Mouse (Mus musculus) neural tube, embryonic 14.5 days (tissue): ENCODE measurements around the gene 1700014D04Rik. TPM values are rescaled to one million over a fixed set of nuclear protein-coding genes. Genes with fewer than 3 reads are reported as not detected.

Experiments
- ATAC-seq: fragments of 200-750 bp; cut with Nextera tagmentation; 2 replicates; pipeline ENCODE4 v1.8.0; 2017; ENCODE audit warnings: low read depth, mild to moderate bottlenecking, moderate TSS enrichment, moderate library complexity
- H3K27ac ChIP-seq: fragments of 300-500 bp; sonication (generic); 2 replicates; pipeline ENCODE4 v1.5.1; 2014; ENCODE audit warnings: low read depth, mild to moderate bottlenecking, control low read depth, low read length, moderate library complexity, mixed read lengths
- H3K27me3 ChIP-seq: fragments of 300-500 bp; sonication (generic); 2 replicates; pipeline ENCODE4 v1.6.1; 2014; ENCODE audit warnings: low read length; ENCODE audit not compliant: control insufficient read depth, insufficient read depth
- H3K36me3 ChIP-seq: fragments of 300-500 bp; sonication (generic); 2 replicates; pipeline ENCODE4 v1.6.1; 2014; ENCODE audit warnings: low read length, mixed read lengths; ENCODE audit not compliant: control insufficient read depth, insufficient read depth
- H3K4me1 ChIP-seq: fragments of 300-500 bp; sonication (generic); 2 replicates; pipeline ENCODE4 v1.6.1; 2014; ENCODE audit warnings: low read length; ENCODE audit not compliant: control insufficient read depth, insufficient read depth
- H3K4me2 ChIP-seq: fragments of 300-500 bp; sonication (generic); 2 replicates; pipeline ENCODE4 v1.6.1; 2014; ENCODE audit warnings: mild to moderate bottlenecking, low read depth, low read length, control low read depth
- H3K4me3 ChIP-seq: fragments of 300-500 bp; sonication (generic); 2 replicates; pipeline ENCODE4 v1.5.1; 2014; ENCODE audit warnings: low read depth, low read length, control low read depth, mixed read lengths
- H3K9ac ChIP-seq: fragments of 300-500 bp; sonication (generic); replicated peaks from 2 replicates; pipeline ENCODE4 v1.6.1; 2014; ENCODE audit warnings: low read depth, mild to moderate bottlenecking, control low read depth, low read length, mixed read lengths
- H3K9me3 ChIP-seq: fragments of 300-500 bp; sonication (generic); 2 replicates; pipeline ENCODE4 v1.6.1; 2016; ENCODE audit warnings: low read length; ENCODE audit not compliant: control insufficient read depth
- WGBS: fragments of 180-500 bp; shearing (Covaris S2); extraction: QIAGEN DNeasy Blood & Tissue Kit; methylation state at CpG from one replicate; pipeline ENCODE4 v1.1.7; 2014; 5-methylcytosine and 5-hydroxymethylcytosine counted together
- polyA plus RNA-seq: library from polyadenylated mRNA; unstranded; fragments of >200 nt; fragmentation: Nextera tagmentation; extraction: Ambion mirVana; gene quantifications from 2 replicates; pipeline ENCODE4 v1.2.1, GENCODE M21; 2014

The 1700014D04Rik gene
- polyA plus RNA-seq, 1 experiment from 2014 or later = 0.52 TPM

- under 1% methylated on average over 28 of the region's 28 CpGs for WGBS
- no peaks in the 10 kb centered on the region for H3K9me3 ChIP-seq
- H3K4me1 ChIP-seq = peaks cover 27% of the 10 kb centered on the region
- H3K4me3 ChIP-seq = peak overlapping the region; percentile 84
- peak overlapping the region; percentile 95 for H3K27ac ChIP-seq
- H3K4me2 ChIP-seq = peak overlapping the region; percentile 64
- H3K27me3 ChIP-seq = no peaks in the 10 kb centered on the region
- H3K9ac ChIP-seq = peak overlapping the region; percentile 55
- H3K36me3 ChIP-seq = peaks cover 6% of the 10 kb centered on the region; the same call in 1 of the 2 replicates
- ATAC-seq = peak; percentile 89
These were observed 23.6 kb upstream of the 1700014D04Rik start for GRCm38 (mm10) chr13:59770164-59770562.

DNA sequence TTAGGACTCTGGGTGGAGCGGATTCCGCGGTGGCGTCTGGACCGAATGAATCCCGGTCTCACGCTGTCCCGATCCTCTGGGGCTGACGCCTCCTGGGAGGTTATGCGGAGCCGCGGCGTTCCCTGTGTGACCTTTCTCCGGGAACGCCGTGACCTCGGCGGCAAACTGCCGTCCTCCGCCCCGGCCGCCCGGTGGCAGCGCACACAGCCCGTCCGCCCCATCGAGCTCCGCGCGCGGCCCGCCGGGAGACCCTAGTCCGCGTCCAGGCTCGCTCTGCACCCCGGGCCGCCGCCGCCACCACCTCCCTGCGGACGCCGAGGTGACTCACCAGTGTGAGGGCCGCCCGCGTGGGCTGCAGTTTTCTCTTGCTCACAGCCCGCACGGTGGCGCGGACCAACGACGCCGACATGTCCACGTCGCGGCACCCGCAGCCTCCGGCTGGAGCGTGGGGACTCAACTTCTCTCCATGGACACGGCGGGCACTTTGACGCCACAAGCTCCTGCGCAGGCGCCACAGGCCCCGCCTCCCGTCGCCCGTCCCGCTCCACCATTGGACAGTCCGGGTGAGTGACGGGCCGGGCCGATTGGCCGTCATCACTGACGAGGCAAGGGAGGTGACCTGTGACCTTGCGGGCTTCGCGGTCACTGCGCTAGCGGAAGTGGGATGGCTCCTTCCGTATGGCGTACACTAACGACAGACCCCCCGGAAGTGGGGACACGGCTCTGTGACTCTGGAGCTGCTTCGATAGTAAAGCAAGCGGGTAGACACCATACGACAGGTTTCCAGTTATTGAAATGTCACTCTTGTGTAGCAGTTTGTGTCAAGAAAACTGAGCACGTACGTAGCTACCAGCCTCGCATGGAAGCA, 23.0 kb upstream of the 1700014D04Rik start, which contains the start of gene Isca1:
Gene Isca1 (minus strand): TSS at position 515 of the 868 bp plus-strand sequence.
- no peaks in the 10 kb centered on the region for H3K9me3 ChIP-seq
- H3K4me3 ChIP-seq = peak within 1 kb of the TSS; percentile 84
- H3K4me2 ChIP-seq = peak within 1 kb of the TSS; percentile 85
- H3K36me3 ChIP-seq = no peaks in the 10 kb centered on the region
- peaks cover 27% of the 10 kb centered on the region for H3K4me1 ChIP-seq
- ATAC-seq = peak; percentile 98
- H3K27me3 ChIP-seq = no peaks in the 10 kb centered on the region
- H3K9ac ChIP-seq = peak within 1 kb of the TSS; percentile 55
- H3K27ac ChIP-seq = peak within 1 kb of the TSS; percentile 95
- under 1% methylated on average over 85 of the region's 91 CpGs for WGBS

DNA sequence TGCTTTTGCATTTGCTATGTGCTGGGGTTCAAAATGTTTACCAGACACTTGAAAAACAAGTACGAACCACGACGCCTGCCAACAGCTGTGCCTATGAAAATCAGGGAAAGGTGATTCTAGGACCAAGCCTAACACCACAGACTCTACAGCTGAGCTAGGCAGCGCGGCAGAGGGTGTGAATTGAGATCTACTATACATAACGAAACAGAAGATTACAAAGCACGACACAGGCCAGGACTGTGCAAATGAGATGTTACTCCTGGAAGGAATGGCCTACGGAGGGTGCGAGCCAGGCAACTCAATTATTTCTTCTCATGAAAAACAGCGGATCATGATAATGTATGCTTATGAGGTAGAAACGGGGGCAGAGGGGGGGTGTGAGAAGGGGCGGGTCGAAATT, 22.0 kb upstream of the 1700014D04Rik start:
- Histone ChIP-seq H3K9me3 (no peaks in the 10 kb centered on the region), H3K27me3 (no peaks in the 10 kb centered on the region), H3K4me3 (peak overlapping the region; percentile 84), H3K9ac (peak overlapping the region; percentile 55; the same call in 1 of the 2 replicates), H3K27ac (no peak overlapping the region), H3K4me2 (peak overlapping the region; percentile 85), H3K4me1 (peaks cover 27% of the 10 kb centered on the region), H3K36me3 (no peaks in the 10 kb centered on the region)
- WGBS = 37% methylated on average over 13 of the region's 13 CpGs
- ATAC-seq = no peak

- Histone ChIP-seq H3K9me3 (no peaks in the 10 kb centered on the region), H3K36me3 (no peaks in the 10 kb centered on the region), H3K4me3 (no peak overlapping the region), H3K4me2 (peak overlapping the region; percentile 16; the same call in 1 of the 2 replicates), H3K4me1 (peaks cover 27% of the 10 kb centered on the region), H3K9ac (no peak overlapping the region), H3K27me3 (no peaks in the 10 kb centered on the region), H3K27ac (no peak overlapping the region)
- WGBS = 67% methylated on average over 11 of the region's 11 CpGs
- ATAC-seq = no peak
These were observed 20.4 kb upstream of the 1700014D04Rik start for GRCm38 (mm10) chr13:59766786-59767515.

- no peak for ATAC-seq
- no peaks in the 10 kb centered on the region for H3K9me3 ChIP-seq
- WGBS = 94% methylated on average over 7 of the region's 7 CpGs
- H3K27me3 ChIP-seq = no peaks in the 10 kb centered on the region
- peaks cover 25% of the 10 kb centered on the region for H3K36me3 ChIP-seq
- H3K4me2 ChIP-seq = no peak overlapping the region
- H3K9ac ChIP-seq = no peak overlapping the region
- peaks cover 15% of the 10 kb centered on the region for H3K4me1 ChIP-seq
- no peak overlapping the region for H3K27ac ChIP-seq
- no peak overlapping the region for H3K4me3 ChIP-seq
These were observed 16.2 kb upstream of the 1700014D04Rik start for GRCm38 (mm10) chr13:59762791-59763190.

DNA sequence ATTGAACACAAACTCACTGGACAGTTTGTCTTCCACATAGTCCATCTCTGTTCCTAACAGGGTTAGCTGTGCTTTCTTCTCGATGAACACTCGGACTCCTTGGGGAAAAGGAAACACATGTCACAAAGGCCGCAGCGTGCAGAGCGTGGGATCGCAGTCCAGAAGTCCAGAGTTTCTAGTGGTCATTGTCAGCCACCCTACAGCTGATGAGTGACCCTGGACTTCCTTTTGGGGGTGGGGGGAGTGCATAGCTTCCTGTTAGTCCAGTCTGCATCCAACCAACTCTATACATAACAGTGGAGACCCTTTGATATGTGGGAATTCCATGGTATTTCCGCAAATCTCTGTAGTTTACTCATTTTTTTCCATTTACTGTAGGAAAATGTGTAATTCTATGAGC, 10.4 kb upstream of the 1700014D04Rik start:
- ATAC-seq = no peak
- H3K36me3 ChIP-seq = peaks cover 40% of the 10 kb centered on the region
- H3K4me3 ChIP-seq = no peak overlapping the region

GRCm38 (mm10) chr13:59750310-59750709, 3.8 kb upstream of the 1700014D04Rik start:
- Histone ChIP-seq H3K4me2 (no peak overlapping the region), H3K9me3 (no peaks in the 10 kb centered on the region), H3K27ac (no peak overlapping the region), H3K4me1 (no peaks in the 10 kb centered on the region), H3K36me3 (peaks cover 6% of the 10 kb centered on the region; the same call in 1 of the 2 replicates), H3K9ac (no peak overlapping the region), H3K4me3 (no peak overlapping the region), H3K27me3 (no peaks in the 10 kb centered on the region)
- ATAC-seq = no peak
- WGBS = 87% methylated on average over 12 of the region's 12 CpGs

More for the DNA sequence above, 10.4 kb upstream of the 1700014D04Rik start:
- H3K9ac ChIP-seq = no peak overlapping the region
- H3K4me2 ChIP-seq = no peak overlapping the region
- H3K4me1 ChIP-seq = no peaks in the 10 kb centered on the region
- no peaks in the 10 kb centered on the region for H3K27me3 ChIP-seq
- no peak overlapping the region for H3K27ac ChIP-seq
- WGBS = 88% methylated on average over 7 of the region's 7 CpGs
- H3K9me3 ChIP-seq = no peaks in the 10 kb centered on the region

DNA sequence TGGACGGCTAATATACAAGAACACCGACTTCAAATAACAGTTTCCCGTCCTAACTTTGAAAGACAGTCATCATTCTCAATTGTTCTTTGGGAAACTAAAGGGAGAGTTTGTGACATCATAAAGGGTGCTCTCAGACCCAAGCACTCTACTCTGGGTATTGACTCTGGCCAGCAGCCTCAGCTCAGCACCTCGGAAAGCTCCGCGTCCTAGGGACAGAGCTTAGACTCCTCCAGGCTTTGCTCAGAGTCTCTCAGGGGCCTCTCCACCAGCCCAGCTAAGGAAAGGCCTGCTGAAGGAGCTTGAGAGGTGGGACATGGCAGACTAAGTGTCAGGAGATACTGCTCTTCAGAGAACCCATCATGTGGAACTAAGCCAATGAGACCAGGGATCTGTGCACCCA, 388 bp downstream of the 1700014D04Rik start:
- Histone ChIP-seq H3K4me3 (no peak overlapping the region), H3K27ac (no peak overlapping the region), H3K9me3 (no peaks in the 10 kb centered on the region), H3K27me3 (no peaks in the 10 kb centered on the region), H3K4me2 (no peak overlapping the region), H3K36me3 (no peaks in the 10 kb centered on the region), H3K4me1 (no peaks in the 10 kb centered on the region), H3K9ac (no peak overlapping the region)
- 71% methylated on average over 6 of the region's 6 CpGs for WGBS
- no peak for ATAC-seq

DNA sequence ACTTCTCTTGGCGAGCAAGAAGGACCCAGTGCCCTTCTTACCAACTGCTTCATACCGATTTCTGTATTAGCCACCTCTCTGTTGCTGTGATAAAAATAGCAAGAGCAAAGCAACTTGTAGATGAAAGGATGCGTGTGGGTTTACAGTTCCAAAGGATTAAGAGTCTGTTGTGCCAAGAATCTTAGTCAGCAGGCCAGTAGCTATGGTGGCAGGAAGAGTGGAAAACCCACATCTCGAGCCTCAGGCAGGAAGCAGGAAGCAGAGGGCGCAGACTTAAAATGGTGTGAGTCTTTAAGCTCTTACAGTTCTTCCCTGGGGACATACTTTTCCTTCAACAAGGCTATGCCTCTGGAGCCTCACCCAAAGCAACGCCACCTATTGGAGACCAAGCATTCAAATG, 1.1 kb downstream of the 1700014D04Rik start:
- H3K4me1 ChIP-seq = no peaks in the 10 kb centered on the region
- 88% methylated on average over 6 of the region's 6 CpGs for WGBS
- H3K9me3 ChIP-seq = no peaks in the 10 kb centered on the region
- no peak overlapping the region for H3K4me2 ChIP-seq
- no peaks in the 10 kb centered on the region for H3K27me3 ChIP-seq
- no peak overlapping the region for H3K27ac ChIP-seq
- no peak for ATAC-seq
- no peak overlapping the region for H3K9ac ChIP-seq
- H3K36me3 ChIP-seq = no peaks in the 10 kb centered on the region
- no peak overlapping the region for H3K4me3 ChIP-seq
